Mouse (Mus musculus) lung, postnatal 0 days (tissue): Measurements from ENCODE around the gene A4galt.

Experiments used
- CTCF ChIP-seq: IDR thresholded peaks from 2 replicates; pipeline ENCODE4 v1.5.1; 2016; ENCODE audit warnings: antibody characterized with exemption, mild to moderate bottlenecking
- EP300 ChIP-seq: IDR thresholded peaks from 2 replicates; pipeline ENCODE4 v1.6.1; 2016; ENCODE audit warnings: antibody characterized with exemption, mild to moderate bottlenecking, control low read depth

GRCm38 (mm10) chr15:83233219-83233992 lies 18.2 kb downstream of the A4galt start:
- TF ChIP-seq CTCF (no peak), EP300 (no peak)
